Comparison of ENCODE assay signal across 18 mouse cellular contexts in genomic region chr8:124845573-124845972, GRCm38 (mm10). TPM values are rescaled to one million over a fixed set of nuclear protein-coding genes. Genes with fewer than 3 reads are reported as not detected.
"Had no signal": no experiment of that assay in that cellular context is flagged by ENCODE, and none has a peak within 500 bp of the region (broad histone marks: within the 10 kb centered on the region; RNA-seq: fewer than 3 reads in every experiment).

No protein-coding gene starts in this region.

- H3K27me3 ChIP-seq: lung, embryonic 15.5 days; megakaryocyte, embryonic 14.5 days; midbrain, embryonic 13.5 days; neural tube, embryonic 13.5 days had no signal

- H3K9ac ChIP-seq: lung, embryonic 15.5 days; midbrain, embryonic 13.5 days; neural tube, embryonic 13.5 days had no signal

- H3K4me2 ChIP-seq: lung, embryonic 15.5 days; midbrain, embryonic 13.5 days; neural tube, embryonic 13.5 days had no signal

- ATAC-seq: intestine, postnatal 0 days; midbrain, embryonic 13.5 days; midbrain, embryonic 16.5 days had no signal

- H3K27ac ChIP-seq: kidney, postnatal 0 days; left cerebral cortex, adult 2 months; lung, embryonic 15.5 days; midbrain, embryonic 10.5 days; midbrain, embryonic 13.5 days; neural tube, embryonic 13.5 days; stomach, postnatal 0 days had no signal

- H3K4me1 ChIP-seq: lung, embryonic 15.5 days; midbrain, embryonic 10.5 days; midbrain, embryonic 13.5 days; neural tube, embryonic 13.5 days had no signal

- DNase-seq: layer of hippocampus, postnatal 36 days; retina, postnatal 1 day; right cerebral cortex, postnatal 25 days; thymus, adult 2 months; thymus, postnatal 14 days; thymus, postnatal 4 days had no signal

- H3K4me3 ChIP-seq: left cerebral cortex, adult 2 months; lung, embryonic 15.5 days; megakaryocyte, embryonic 14.5 days; midbrain, embryonic 10.5 days; midbrain, embryonic 13.5 days; myocyte; neural tube, embryonic 13.5 days had no signal

- H3K9me3 ChIP-seq: lung, embryonic 15.5 days; megakaryocyte, embryonic 14.5 days; midbrain, embryonic 10.5 days; midbrain, embryonic 13.5 days; neural tube, embryonic 13.5 days had no signal

RNA-seq across cellular contexts. Expression of gene Trim67, which starts 52.7 kb away (rescaled TPM):
- polyA plus RNA-seq: spleen, adult 2 months had no signal
